Mouse (Mus musculus): ENCODE measurements around the gene Tmem50a.

Tmem50a gene

GRCm38 (mm10) chr4:134914864-134915209 lies at the start of gene Tmem50a:
Gene Tmem50a, minus strand, starts transcription at chr4:134915024.
- peak; percentile 99 for DNase-seq (ENCODE audit: low read depth)

GRCm38 (mm10) chr4:134963021-134963776 lies 48.4 kb upstream of the Tmem50a start:
- peak; percentile 88 for DNase-seq (ENCODE audit: low read depth)

- peak; percentile 84 for DNase-seq (ENCODE audit: low read depth)
Observed at GRCm38 (mm10) chr4:134956328-134956727, 41.5 kb upstream of the Tmem50a start.

- DNase-seq (ENCODE audit: low read depth) = no peak
Observed at GRCm38 (mm10) chr4:134955845-134956244, 41.0 kb upstream of the Tmem50a start.

GRCm38 (mm10) chr4:134955196-134955595 lies 40.4 kb upstream of the Tmem50a start:
- DNase-seq (ENCODE audit: low read depth) = no peak

GRCm38 (mm10) chr4:134954461-134954860 lies 39.6 kb upstream of the Tmem50a start:
- no peak for DNase-seq (ENCODE audit: low read depth)

- no peak for DNase-seq (ENCODE audit: low read depth)
Observed at GRCm38 (mm10) chr4:134950518-134951091, 35.8 kb upstream of the Tmem50a start.

GRCm38 (mm10) chr4:134946024-134946744 lies 31.4 kb upstream of the Tmem50a start:
- peak; percentile 83 for DNase-seq (ENCODE audit: low read depth)

GRCm38 (mm10) chr4:134943758-134944538 lies 29.1 kb upstream of the Tmem50a start:
- DNase-seq (ENCODE audit: low read depth) = no peak

- no peak for DNase-seq (ENCODE audit: low read depth)
Observed at GRCm38 (mm10) chr4:134939900-134940299, 25.1 kb upstream of the Tmem50a start.

- DNase-seq (ENCODE audit: low read depth) = no peak
Observed at GRCm38 (mm10) chr4:134937240-134938176, 22.7 kb upstream of the Tmem50a start.

- DNase-seq (ENCODE audit: low read depth) = peak; percentile 99
Observed at GRCm38 (mm10) chr4:134930684-134931481, 16.1 kb upstream of the Tmem50a start, which contains the start of gene Syf2. Gene Syf2, plus strand, starts transcription at chr4:134930898.

GRCm38 (mm10) chr4:134930190-134930589 lies 15.4 kb upstream of the Tmem50a start:
- DNase-seq (ENCODE audit: low read depth) = no peak

- peak; percentile 50 for DNase-seq (ENCODE audit: low read depth)
Observed at GRCm38 (mm10) chr4:134929536-134929935, 14.7 kb upstream of the Tmem50a start.

- DNase-seq (ENCODE audit: low read depth) = peak; percentile 33
Observed at GRCm38 (mm10) chr4:134928464-134928836, 13.6 kb upstream of the Tmem50a start.

GRCm38 (mm10) chr4:134927815-134928463 lies 13.1 kb upstream of the Tmem50a start:
- peak; percentile 44 for DNase-seq (ENCODE audit: low read depth)

GRCm38 (mm10) chr4:134925206-134925605 lies 10.4 kb upstream of the Tmem50a start:
- DNase-seq (ENCODE audit: low read depth) = peak; percentile 33

- peak; percentile 87 for DNase-seq (ENCODE audit: low read depth)
Observed at GRCm38 (mm10) chr4:134924019-134924741, 9.4 kb upstream of the Tmem50a start.
